Mouse (Mus musculus) MEL (cell line): ENCODE measurements around the gene Zfp612.

Source experiments
- E2F4 ChIP-seq: IDR thresholded peaks from 2 replicates; pipeline ENCODE4 v1.6.1; 2011; ENCODE audit warnings: low read depth, low read length, improper control_type of control experiment, borderline replicate concordance
- GATA1 ChIP-seq: IDR thresholded peaks from 2 replicates; pipeline ENCODE4 v1.6.1; 2011; ENCODE audit warnings: low read depth, low read length, improper control_type of control experiment
- JUND ChIP-seq: IDR thresholded peaks from 2 replicates; pipeline ENCODE4 v1.6.1; 2011; ENCODE audit warnings: low read depth, mild to moderate bottlenecking, improper control_type of control experiment, low read length
- POLR2A ChIP-seq, 2 experiments: IDR thresholded peaks; 2 replicates each; pipeline ENCODE4 v1.6.1; 2011 to 2012; ENCODE audit warnings: low read length in 2 of 2, mild to moderate bottlenecking in 2 of 2, control low read depth in 1 of 2, improper control_type of control experiment in 1 of 2, low read depth in 1 of 2, moderate library complexity in 1 of 2; ENCODE audit not compliant: control insufficient read depth in 1 of 2, insufficient read depth in 1 of 2, poor library complexity in 1 of 2
- POLR2AphosphoS2 ChIP-seq: IDR thresholded peaks from 2 replicates; pipeline ENCODE4 v1.6.1; 2011; ENCODE audit warnings: low read length, improper control_type of control experiment
- SMC3 ChIP-seq: IDR thresholded peaks from 2 replicates; pipeline ENCODE4 v1.6.1; 2011; ENCODE audit warnings: low read depth, low read length, improper control_type of control experiment
- ZC3H11A ChIP-seq: IDR thresholded peaks from 2 replicates; pipeline ENCODE4 v1.6.1; 2012; ENCODE audit warnings: low read depth, mild to moderate bottlenecking, inconsistent platforms, low read length, improper control_type of control experiment
- ZKSCAN1 ChIP-seq: IDR thresholded peaks from 2 replicates; pipeline ENCODE4 v1.6.1; 2012; ENCODE audit warnings: low read depth, mild to moderate bottlenecking, inconsistent platforms, low read length, improper control_type of control experiment, moderate library complexity

- TF ChIP-seq POLR2A (IDR thresholded peaks at IDR 0.05; ENCODE audit: control insufficient read depth in 1 of 2, insufficient read depth in 1 of 2, low read depth in 1 of 2, low read length in 2 of 2, poor library complexity in 1 of 2) (no peak), JUND (no peak), ZC3H11A (no peak), ZKSCAN1 (no peak), SMC3 (no peak), GATA1 (no peak), POLR2AphosphoS2 (no peak), E2F4 (no peak)
Measured at GRCm38 (mm10) chr8:110065676-110066075, 13.9 kb upstream of the Zfp612 start.
